Mouse (Mus musculus) MEL (cell line): ENCODE measurements around the gene Mgat5. TPM values are rescaled to one million over a fixed set of nuclear protein-coding genes. Genes with fewer than 3 reads are reported as not detected.

ENCODE experiments used
- DNase-seq: peaks from one replicate; pipeline ENCODE4 v3.0.0; 2011; ENCODE audit warnings: low read depth, low spot score
- H3K27ac ChIP-seq: 2 replicates; pipeline ENCODE4 v1.5.1; 2012; ENCODE audit warnings: low read depth, mild to moderate bottlenecking, control low read depth, low read length, moderate library complexity; ENCODE audit not compliant: control insufficient read depth
- H3K27me3 ChIP-seq, 2 experiments: fragments of 150-350 bp in 1 of 2; sonication (generic) in 1 of 2; 2 replicates each; pipeline ENCODE4 v1.6.1; 2012; ENCODE audit warnings: low read length in 2 of 2, mild to moderate bottlenecking in 2 of 2, improper control_type of control experiment in 1 of 2, moderate library complexity in 1 of 2; ENCODE audit not compliant: insufficient read depth in 2 of 2, control insufficient read depth in 1 of 2
- H3K36me3 ChIP-seq, 2 experiments: 2 replicates each; pipeline ENCODE4 v1.6.1; 2012 to 2014; ENCODE audit warnings: low read length in 2 of 2, improper control_type of control experiment in 1 of 2, inconsistent platforms in 1 of 2, mild to moderate bottlenecking in 1 of 2; ENCODE audit not compliant: insufficient read depth in 2 of 2, control insufficient read depth in 1 of 2
- H3K4me1 ChIP-seq, 2 experiments: fragments of 150-350 bp in 1 of 2; sonication (generic) in 1 of 2; 2 replicates each; pipeline ENCODE4 v1.6.1; 2012; ENCODE audit warnings: low read length in 2 of 2, improper control_type of control experiment in 1 of 2, mild to moderate bottlenecking in 1 of 2; ENCODE audit not compliant: insufficient read depth in 2 of 2, control insufficient read depth in 1 of 2
- H3K4me3 ChIP-seq, 2 experiments: fragments of 150-350 bp in 1 of 2; sonication (generic) in 1 of 2; 2 replicates each; pipeline ENCODE4 v1.5.1; 2012; ENCODE audit warnings: low read depth in 2 of 2, low read length in 2 of 2, mild to moderate bottlenecking in 2 of 2, moderate library complexity in 2 of 2, control low read depth in 1 of 2, improper control_type of control experiment in 1 of 2; ENCODE audit not compliant: control insufficient read depth in 1 of 2, insufficient read depth in 1 of 2
- H3K79me2 ChIP-seq: 2 replicates; pipeline ENCODE4 v1.6.1; 2012; ENCODE audit warnings: mild to moderate bottlenecking, low read length, moderate library complexity; ENCODE audit not compliant: control insufficient read depth, poor library complexity, insufficient read depth
- H3K9ac ChIP-seq: 2 replicates; pipeline ENCODE4 v1.6.1; 2012; ENCODE audit warnings: low read depth, mild to moderate bottlenecking, control low read depth, low read length, moderate library complexity; ENCODE audit not compliant: control insufficient read depth, poor library complexity, severe bottlenecking
- H3K9me3 ChIP-seq: fragments of 150-350 bp; sonication (generic); replicated peaks from 2 replicates; pipeline ENCODE4 v1.6.1; 2012; ENCODE audit warnings: mild to moderate bottlenecking, low read length, improper control_type of control experiment, moderate library complexity; ENCODE audit not compliant: insufficient read depth
- BHLHE40 ChIP-seq: IDR thresholded peaks from 2 replicates; pipeline ENCODE4 v1.6.1; 2012; ENCODE audit warnings: low read depth, mild to moderate bottlenecking, inconsistent platforms, low read length, improper control_type of control experiment, borderline replicate concordance
- CTCF ChIP-seq, 3 experiments: IDR thresholded peaks in 2 of 3; conservative IDR thresholded peaks in 1 of 3; 2 replicates each; pipeline ENCODE4 v1.5.1; 2011 to 2012; ENCODE audit warnings: low read length in 3 of 3, low read depth in 2 of 3, mild to moderate bottlenecking in 2 of 3, improper control_type of control experiment in 1 of 3, inconsistent platforms in 1 of 3, mixed read lengths in 1 of 3, moderate library complexity in 1 of 3; ENCODE audit not compliant: control insufficient read depth in 1 of 3, insufficient read depth in 1 of 3, poor library complexity in 1 of 3, severe bottlenecking in 1 of 3
- E2F4 ChIP-seq: IDR thresholded peaks from 2 replicates; pipeline ENCODE4 v1.6.1; 2011; ENCODE audit warnings: low read depth, low read length, improper control_type of control experiment, borderline replicate concordance
- ELF1 ChIP-seq: IDR thresholded peaks from 2 replicates; pipeline ENCODE4 v1.6.1; 2014; ENCODE audit warnings: low read depth, mild to moderate bottlenecking, inconsistent platforms, low read length, improper control_type of control experiment, moderate library complexity
- EP300 ChIP-seq, 2 experiments: IDR thresholded peaks; 2 replicates each; pipeline ENCODE4 v1.6.1; 2011; ENCODE audit warnings: improper control_type of control experiment in 2 of 2, low read length in 2 of 2, low read depth in 1 of 2, mild to moderate bottlenecking in 1 of 2
- GABPA ChIP-seq: IDR thresholded peaks from 2 replicates; pipeline ENCODE4 v1.6.1; 2012; ENCODE audit warnings: low read depth, mild to moderate bottlenecking, inconsistent platforms, low read length, improper control_type of control experiment, moderate library complexity
- GATA1 ChIP-seq: IDR thresholded peaks from 2 replicates; pipeline ENCODE4 v1.6.1; 2011; ENCODE audit warnings: low read depth, low read length, improper control_type of control experiment
- HCFC1 ChIP-seq: IDR thresholded peaks from 2 replicates; pipeline ENCODE4 v1.6.1; 2012; ENCODE audit warnings: low read depth, mild to moderate bottlenecking, inconsistent platforms, low read length, improper control_type of control experiment, moderate library complexity
- JUND ChIP-seq: IDR thresholded peaks from 2 replicates; pipeline ENCODE4 v1.6.1; 2011; ENCODE audit warnings: low read depth, mild to moderate bottlenecking, improper control_type of control experiment, low read length
- KAT2A ChIP-seq: conservative IDR thresholded peaks from 2 replicates; pipeline ENCODE4 v1.6.1; 2012; ENCODE audit warnings: low read depth, low read length, improper control_type of control experiment, inconsistent platforms
- MAFK ChIP-seq: IDR thresholded peaks from 2 replicates; pipeline ENCODE4 v1.6.1; 2011; ENCODE audit warnings: low read depth, mild to moderate bottlenecking, low read length, improper control_type of control experiment, borderline replicate concordance
- MAX ChIP-seq: IDR thresholded peaks from 2 replicates; pipeline ENCODE4 v1.6.1; 2011; ENCODE audit warnings: low read length, improper control_type of control experiment
- MXI1 ChIP-seq: IDR thresholded peaks from 2 replicates; pipeline ENCODE4 v1.6.1; 2011; ENCODE audit warnings: mild to moderate bottlenecking, low read depth, low read length, improper control_type of control experiment
- MYB ChIP-seq: IDR thresholded peaks from 2 replicates; pipeline ENCODE4 v1.6.1; 2011; ENCODE audit warnings: mild to moderate bottlenecking, low read depth, low read length, improper control_type of control experiment
- MYC ChIP-seq: IDR thresholded peaks from 2 replicates; pipeline ENCODE4 v1.6.1; 2011; ENCODE audit warnings: low read depth, mild to moderate bottlenecking, low read length, improper control_type of control experiment, moderate library complexity
- RAD21 ChIP-seq: IDR thresholded peaks from 2 replicates; pipeline ENCODE4 v1.6.1; 2011; ENCODE audit warnings: mild to moderate bottlenecking, low read depth, low read length, improper control_type of control experiment
- RCOR1 ChIP-seq: IDR thresholded peaks from 2 replicates; pipeline ENCODE4 v1.6.1; 2012; ENCODE audit warnings: low read depth, mild to moderate bottlenecking, inconsistent platforms, low read length, improper control_type of control experiment
- SMC3 ChIP-seq: IDR thresholded peaks from 2 replicates; pipeline ENCODE4 v1.6.1; 2011; ENCODE audit warnings: low read depth, low read length, improper control_type of control experiment
- TAL1 ChIP-seq: IDR thresholded peaks from 2 replicates; pipeline ENCODE4 v1.6.1; 2012; ENCODE audit warnings: mild to moderate bottlenecking, inconsistent platforms, low read length, moderate library complexity, mixed read lengths
- TBP ChIP-seq: IDR thresholded peaks from 2 replicates; pipeline ENCODE4 v1.8.0; 2011; ENCODE audit warnings: low read depth, low read length, improper control_type of control experiment
- TCF12 ChIP-seq: IDR thresholded peaks from 2 replicates; pipeline ENCODE4 v1.6.1; 2014; ENCODE audit warnings: low read depth, mild to moderate bottlenecking, inconsistent platforms, low read length, improper control_type of control experiment, moderate library complexity
- USF1 ChIP-seq: IDR thresholded peaks from 2 replicates; pipeline ENCODE4 v1.6.1; 2014; ENCODE audit warnings: low read depth, mild to moderate bottlenecking, inconsistent platforms, low read length, improper control_type of control experiment, moderate library complexity
- USF2 ChIP-seq, 2 experiments: IDR thresholded peaks; 2 replicates each; pipeline ENCODE4 v1.6.1; 2011 to 2012; ENCODE audit warnings: improper control_type of control experiment in 2 of 2, low read length in 2 of 2, borderline replicate concordance in 1 of 2, inconsistent platforms in 1 of 2, low read depth in 1 of 2, mild to moderate bottlenecking in 1 of 2; ENCODE audit not compliant: insufficient read depth in 1 of 2
- ZC3H11A ChIP-seq: IDR thresholded peaks from 2 replicates; pipeline ENCODE4 v1.6.1; 2012; ENCODE audit warnings: low read depth, mild to moderate bottlenecking, inconsistent platforms, low read length, improper control_type of control experiment
- ZKSCAN1 ChIP-seq: IDR thresholded peaks from 2 replicates; pipeline ENCODE4 v1.6.1; 2012; ENCODE audit warnings: low read depth, mild to moderate bottlenecking, inconsistent platforms, low read length, improper control_type of control experiment, moderate library complexity
- ZMIZ1 ChIP-seq: IDR thresholded peaks from 2 replicates; pipeline ENCODE4 v1.6.1; 2012; ENCODE audit warnings: low read depth, mild to moderate bottlenecking, inconsistent platforms, low read length, improper control_type of control experiment, moderate library complexity
- polyA plus RNA-seq, 2 experiments: library from polyadenylated mRNA; stranded (reverse) in 1 of 2; unstranded in 1 of 2; fragments of >175 nt in 1 of 2; fragments of >200 nt in 1 of 2; gene quantifications; 2 replicates each; pipeline versions ENCODE4 v1.2.1 to v1.2.4; 2012; ENCODE audit warnings: low replicate concordance in 2 of 2, low read depth in 1 of 2; ENCODE audit not compliant: insufficient read length in 2 of 2, insufficient read depth in 1 of 2, missing spikeins in 1 of 2
- total RNA-seq: library from RNA; depleted of rRNA; stranded (reverse); fragments of 300-350 nt; gene quantifications from 2 replicates; pipeline ENCODE4 v1.2.3, GENCODE M21; 2012

The Mgat5 gene
- total and polyA plus RNA-seq, 3 experiments = 6.9 to 9.5 TPM; not detected in 1

DNA sequence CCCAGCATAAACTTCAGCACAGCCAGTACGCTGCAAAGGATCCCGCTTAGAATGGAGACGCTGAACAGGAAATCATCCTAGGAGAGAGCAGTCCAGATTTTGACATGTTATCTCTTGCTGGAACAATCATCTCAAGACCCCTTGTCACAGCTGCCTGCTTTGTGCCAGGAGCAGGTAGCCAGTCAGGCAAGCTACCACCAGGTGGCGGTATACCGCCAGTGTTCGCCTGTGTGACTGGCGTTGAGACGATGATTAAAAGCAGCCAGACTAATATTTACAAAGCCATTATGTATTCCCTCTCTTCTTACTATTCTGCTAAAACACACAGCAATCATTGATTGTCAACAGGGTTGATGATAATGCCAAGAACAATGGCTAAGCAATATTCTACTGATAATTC is 295.4 kb downstream of the Mgat5 start:
- Histone ChIP-seq H3K9me3 (no peaks in the 10 kb centered on the region), H3K9ac (no peak overlapping the region), H3K36me3 (no peaks in the 10 kb centered on the region), H3K79me2 (no peaks in the 10 kb centered on the region), H3K4me1 (no peaks in the 10 kb centered on the region), H3K27ac (no peak overlapping the region), H3K27me3 (no peaks in the 10 kb centered on the region), H3K4me3 (peak overlapping the region in 1 of 2 experiments; percentile 22; a peak in 1 of 4 replicates)
- TF ChIP-seq CTCF (IDR thresholded peaks at IDR 0.05 in 2 of 3, conservative IDR thresholded peaks at IDR 0.05 in 1 of 3; ENCODE audit: control insufficient read depth in 1 of 3, insufficient read depth in 1 of 3, low read depth in 2 of 3, low read length in 3 of 3, poor library complexity in 1 of 3, severe bottlenecking in 1 of 3) = peak; percentile 91 to 94 (median 93)
- no peak for TF ChIP-seq MAX
- peak; percentile 91 for TF ChIP-seq RAD21
- no peak for TF ChIP-seq MYC
- TF ChIP-seq RCOR1 = no peak
- TF ChIP-seq ZC3H11A = peak; percentile 88
- TF ChIP-seq SMC3 = peak; percentile 92
- DNase-seq = peak; percentile 79

DNA sequence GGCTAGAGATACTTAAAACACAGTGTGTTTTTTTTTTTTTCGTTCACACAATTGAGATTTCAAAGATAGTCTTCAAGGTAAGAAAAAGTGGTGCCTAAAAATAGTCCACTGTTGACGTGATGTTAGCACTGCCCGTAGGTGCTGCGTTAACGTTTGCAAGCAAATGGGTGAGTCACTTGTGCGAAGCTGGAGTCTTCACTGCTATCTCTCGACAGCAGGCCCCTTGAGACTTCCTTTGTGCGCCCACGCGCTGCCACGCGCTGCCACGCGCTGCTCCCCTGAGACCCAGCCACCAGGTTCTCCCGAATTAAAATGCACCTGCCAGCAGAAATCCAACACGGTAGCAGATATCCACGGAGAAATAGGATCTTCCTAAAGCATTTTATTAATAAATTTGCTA is 295.9 kb downstream of the Mgat5 start:
- H3K9ac ChIP-seq = no peak overlapping the region
- peak; percentile 66 for DNase-seq
- H3K9me3 ChIP-seq = no peaks in the 10 kb centered on the region
- H3K4me1 ChIP-seq = no peaks in the 10 kb centered on the region
- H3K4me3 ChIP-seq = no peak overlapping the region; a peak in 1 of 4 replicates
- no peaks in the 10 kb centered on the region for H3K79me2 ChIP-seq
- no peak overlapping the region for H3K27ac ChIP-seq
- no peaks in the 10 kb centered on the region for H3K36me3 ChIP-seq
- TF ChIP-seq EP300 (IDR thresholded peaks at IDR 0.05; ENCODE audit: low read depth in 1 of 2, low read length in 2 of 2) (peak; percentile 45 to 52; a peak in 3 of 4 replicates), ZMIZ1 (no peak), MAFK (no peak), TAL1 (peak; percentile 59)
- H3K27me3 ChIP-seq = no peaks in the 10 kb centered on the region

DNA sequence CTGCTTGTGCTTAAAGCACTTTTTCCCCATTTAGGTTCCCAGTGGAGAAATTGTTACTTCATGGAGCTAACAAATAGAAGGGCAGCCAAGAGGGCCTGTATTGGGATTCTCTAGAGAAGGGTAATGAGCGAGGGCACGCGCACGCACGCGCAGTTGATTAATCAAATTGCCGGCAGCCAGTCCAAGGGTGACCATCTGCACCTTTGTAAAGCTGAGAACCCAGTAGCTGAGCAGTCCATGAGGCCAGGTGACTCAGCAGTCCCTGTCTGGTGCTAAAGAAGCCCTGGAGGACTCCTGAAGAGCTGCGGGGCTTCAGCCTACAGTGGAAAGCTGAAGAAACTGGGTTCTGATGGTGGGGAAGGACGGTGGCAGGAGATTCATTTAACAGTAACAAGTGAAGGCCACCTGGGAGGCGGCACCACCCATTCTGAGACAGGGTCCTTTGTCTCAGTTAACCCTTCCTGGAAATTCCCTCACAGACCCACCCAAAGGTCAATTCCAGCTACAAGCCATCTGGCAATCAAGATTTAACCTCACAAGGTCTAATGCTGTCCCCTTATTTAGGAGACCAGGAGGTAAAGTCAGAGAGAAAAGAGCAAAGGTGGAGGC is 302.3 kb downstream of the Mgat5 start:
- H3K4me1 ChIP-seq = no peaks in the 10 kb centered on the region
- no peak for DNase-seq
- no peak overlapping the region for H3K9ac ChIP-seq
- H3K27ac ChIP-seq = no peak overlapping the region
- no peak overlapping the region for H3K4me3 ChIP-seq
- H3K36me3 ChIP-seq = no peaks in the 10 kb centered on the region
- no peaks in the 10 kb centered on the region for H3K9me3 ChIP-seq
- H3K27me3 ChIP-seq = peaks cover 0 to 1% of the 10 kb centered on the region in 2 experiments; a peak in 1 of 4 replicates
- H3K79me2 ChIP-seq = no peaks in the 10 kb centered on the region
- TF ChIP-seq USF1 (no peak), JUND (no peak), RCOR1 (no peak), ELF1 (no peak), ZKSCAN1 (no peak), EP300 (IDR thresholded peaks at IDR 0.05; ENCODE audit: low read depth in 1 of 2, low read length in 2 of 2) (no peak), MYB (no peak), BHLHE40 (no peak), MXI1 (no peak), TBP (no peak), GABPA (no peak), E2F4 (no peak), USF2 (IDR thresholded peaks at IDR 0.05; ENCODE audit: borderline replicate concordance in 1 of 2, insufficient read depth in 1 of 2, low read depth in 1 of 2, low read length in 2 of 2) (no peak), HCFC1 (no peak), MAX (no peak), TCF12 (no peak), GATA1 (no peak), KAT2A (no peak)
